Mouse (Mus musculus): Measurements from ENCODE around the gene Arhgap29. TPM values are rescaled to one million over a fixed set of nuclear protein-coding genes. Genes with fewer than 3 reads are reported as not detected.

Gene Arhgap29
- polyA plus RNA-seq, 1 experiment from 2014 or later, result 16.3 TPM

DNA sequence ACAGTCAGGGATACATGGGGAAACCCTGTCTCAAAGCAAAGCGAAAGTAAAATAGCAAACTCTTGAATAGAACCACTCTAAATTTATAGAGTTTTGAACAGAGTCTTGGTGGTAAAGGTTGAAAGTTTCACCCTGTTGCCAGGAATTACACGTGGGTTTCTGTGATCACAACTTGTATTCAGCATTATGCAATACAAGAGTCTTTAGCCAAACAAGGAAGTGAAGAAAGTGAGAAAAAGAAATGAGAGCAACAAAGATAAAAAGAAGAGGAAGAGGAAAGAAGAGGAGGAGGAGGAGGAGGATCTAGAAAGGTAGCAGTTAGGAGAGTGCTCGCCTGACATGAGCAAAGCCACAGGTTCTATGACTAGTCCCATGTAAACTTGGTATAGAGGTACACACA, 70.0 kb downstream of the Arhgap29 start:
- no peak overlapping the region for H3K27ac ChIP-seq (replicated peaks)
- ATAC-seq (replicated peaks), result no peak
- no peak overlapping the region for H3K4me3 ChIP-seq
- 88% methylated on average over 3 of the region's 3 CpGs for WGBS
- H3K4me1 ChIP-seq, result no peaks in the 10 kb centered on the region
- H3K4me2 ChIP-seq (replicated peaks), result no peak overlapping the region
- no peaks in the 10 kb centered on the region for H3K36me3 ChIP-seq
- no peaks in the 10 kb centered on the region for H3K9me3 ChIP-seq
- H3K27me3 ChIP-seq, result no peaks in the 10 kb centered on the region
- no peak overlapping the region for H3K9ac ChIP-seq (replicated peaks)

GRCm38 (mm10) chr3:122026676-122027075, 74.3 kb downstream of the Arhgap29 start:
- no peaks in the 10 kb centered on the region for H3K27me3 ChIP-seq
- H3K9ac ChIP-seq (replicated peaks), result no peak overlapping the region
- H3K27ac ChIP-seq (replicated peaks), result no peak overlapping the region
- H3K4me1 ChIP-seq, result no peaks in the 10 kb centered on the region
- H3K9me3 ChIP-seq, result no peaks in the 10 kb centered on the region
- no peak for ATAC-seq (replicated peaks)
- no peak overlapping the region for H3K4me3 ChIP-seq
- WGBS, result 64% methylated on average over 5 of the region's 5 CpGs
- H3K4me2 ChIP-seq (replicated peaks), result no peak overlapping the region
- no peaks in the 10 kb centered on the region for H3K36me3 ChIP-seq

GRCm38 (mm10) chr3:122027776-122028175, 75.4 kb downstream of the Arhgap29 start:
- Histone ChIP-seq H3K27ac (replicated peaks) (no peak overlapping the region), H3K4me2 (replicated peaks) (no peak overlapping the region), H3K4me3 (no peak overlapping the region), H3K4me1 (no peaks in the 10 kb centered on the region), H3K9me3 (no peaks in the 10 kb centered on the region), H3K36me3 (no peaks in the 10 kb centered on the region), H3K9ac (replicated peaks) (no peak overlapping the region), H3K27me3 (no peaks in the 10 kb centered on the region)
- WGBS, result 93% methylated on average over 8 of the region's 8 CpGs
- no peak for ATAC-seq (replicated peaks)

GRCm38 (mm10) chr3:122033248-122033837, 81.0 kb downstream of the Arhgap29 start:
- WGBS, result 53% methylated on average over 9 of the region's 9 CpGs
- Histone ChIP-seq H3K27me3 (peaks cover 4% of the 10 kb centered on the region; the same call in 1 of the 2 replicates), H3K9me3 (no peaks in the 10 kb centered on the region), H3K27ac (replicated peaks) (no peak overlapping the region), H3K9ac (replicated peaks) (no peak overlapping the region), H3K4me1 (peaks cover 7% of the 10 kb centered on the region; the same call in 1 of the 2 replicates), H3K36me3 (no peaks in the 10 kb centered on the region), H3K4me3 (no peak overlapping the region), H3K4me2 (replicated peaks) (no peak overlapping the region)
- no peak for ATAC-seq (replicated peaks)

- 85% methylated on average over 5 of the region's 5 CpGs for WGBS
Observed at GRCm38 (mm10) chr3:122034240-122034639, 81.9 kb downstream of the Arhgap29 start.

DNA sequence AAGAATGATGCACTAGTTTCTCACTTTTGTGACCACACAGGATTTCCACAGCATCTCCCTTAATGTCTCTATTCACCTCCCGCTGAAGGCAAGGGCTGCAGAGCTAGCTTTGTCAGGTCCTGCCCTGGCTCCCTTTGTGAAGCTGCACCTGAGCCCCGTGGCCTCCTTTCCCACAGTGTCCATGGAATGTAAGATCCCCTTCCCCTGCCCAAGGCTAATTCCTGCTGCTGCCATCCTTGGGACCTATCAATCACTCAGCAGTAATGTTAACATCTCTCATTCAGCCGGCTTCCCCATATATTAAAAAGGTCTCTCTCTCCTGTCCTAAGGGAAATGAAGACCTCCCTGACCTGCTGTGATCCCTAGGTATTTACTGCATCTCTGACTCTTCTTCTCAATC, 82.8 kb downstream of the Arhgap29 start:
- Histone ChIP-seq H3K9me3 (no peaks in the 10 kb centered on the region), H3K27ac (replicated peaks) (no peak overlapping the region), H3K4me3 (no peak overlapping the region), H3K4me2 (replicated peaks) (no peak overlapping the region), H3K36me3 (no peaks in the 10 kb centered on the region), H3K27me3 (peaks cover 7% of the 10 kb centered on the region), H3K4me1 (peaks cover 7% of the 10 kb centered on the region; the same call in 1 of the 2 replicates), H3K9ac (replicated peaks) (no peak overlapping the region)
- no peak for ATAC-seq (replicated peaks)
- 55% methylated on average over 3 of the region's 3 CpGs for WGBS

More at GRCm38 (mm10) chr3:122034240-122034639, 81.9 kb downstream of the Arhgap29 start:
- Histone ChIP-seq H3K4me2 (replicated peaks) (no peak overlapping the region), H3K27ac (replicated peaks) (no peak overlapping the region), H3K9me3 (no peaks in the 10 kb centered on the region), H3K27me3 (peaks cover 4% of the 10 kb centered on the region; the same call in 1 of the 2 replicates), H3K9ac (replicated peaks) (no peak overlapping the region), H3K4me3 (no peak overlapping the region), H3K4me1 (peaks cover 7% of the 10 kb centered on the region; the same call in 1 of the 2 replicates), H3K36me3 (no peaks in the 10 kb centered on the region)
- no peak for ATAC-seq (replicated peaks)

GRCm38 (mm10) chr3:122040522-122040921, 88.2 kb downstream of the Arhgap29 start:
- no peak overlapping the region for H3K27ac ChIP-seq (replicated peaks)
- no peaks in the 10 kb centered on the region for H3K36me3 ChIP-seq
- H3K9me3 ChIP-seq, result no peaks in the 10 kb centered on the region
- peaks cover 22% of the 10 kb centered on the region for H3K4me1 ChIP-seq
- peaks cover 46% of the 10 kb centered on the region for H3K27me3 ChIP-seq
- H3K9ac ChIP-seq (replicated peaks), result no peak overlapping the region
- ATAC-seq (replicated peaks), result no peak
- H3K4me2 ChIP-seq (replicated peaks), result no peak overlapping the region
- 78% methylated on average over 6 of the region's 6 CpGs for WGBS
- H3K4me3 ChIP-seq, result no peak overlapping the region

- Histone ChIP-seq H3K36me3 (no peaks in the 10 kb centered on the region), H3K9me3 (no peaks in the 10 kb centered on the region), H3K9ac (replicated peaks) (no peak overlapping the region), H3K4me3 (0 out of 2 replicates have a peak overlapping the region, but pooled peaks have one; percentile 17), H3K27ac (replicated peaks) (no peak overlapping the region), H3K4me2 (replicated peaks) (no peak overlapping the region), H3K27me3 (peaks cover 48% of the 10 kb centered on the region), H3K4me1 (peaks cover 48% of the 10 kb centered on the region)
- ATAC-seq (replicated peaks), result no peak
- WGBS, result 11% methylated on average over 8 of the region's 8 CpGs
Observed at GRCm38 (mm10) chr3:122043102-122043501, 90.8 kb downstream of the Arhgap29 start.

DNA sequence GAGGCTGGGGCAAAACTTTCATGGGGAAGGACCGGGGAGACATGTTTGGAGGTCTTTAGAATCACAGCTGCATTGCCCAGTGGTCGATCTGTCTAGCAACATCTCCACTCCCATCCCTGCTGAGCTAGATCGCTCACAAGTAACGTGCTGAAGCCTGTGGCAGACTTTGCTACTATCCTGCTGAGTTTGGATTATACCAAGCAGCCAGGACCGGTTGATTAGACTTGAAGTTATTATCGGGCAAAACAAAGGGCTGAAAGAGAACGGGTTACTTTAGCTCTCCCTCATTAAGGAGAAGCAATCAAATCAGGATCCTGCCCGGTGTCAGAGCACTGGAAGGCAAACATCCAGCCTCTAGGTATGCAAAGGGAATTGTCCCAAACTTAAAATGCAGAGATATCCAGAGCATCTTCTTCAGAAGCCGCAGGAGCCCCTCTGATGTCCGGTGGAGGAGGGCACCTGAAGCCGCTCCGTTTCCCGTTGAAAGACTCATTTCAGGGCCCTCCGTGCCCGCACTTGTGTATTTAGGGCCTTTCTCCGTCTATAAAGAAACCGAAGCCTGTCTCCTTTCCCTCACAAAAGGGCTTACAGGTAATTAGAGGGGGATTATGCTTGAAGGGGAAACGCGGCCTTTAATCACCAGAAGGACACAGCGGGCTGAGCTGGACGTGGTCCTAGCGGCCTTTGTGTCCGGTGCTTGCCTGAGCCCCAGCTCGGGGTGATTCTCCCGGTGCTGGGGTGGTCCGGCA, 91.6 kb downstream of the Arhgap29 start, which contains the start of gene Abca4:
Abca4 (plus strand) TSS at position 645 of the 749 bp plus-strand sequence.
- Histone ChIP-seq H3K9ac (replicated peaks) (peak within 1 kb of the TSS; percentile 36), H3K27me3 (peaks cover 48% of the 10 kb centered on the region)

GRCm38 (mm10) chr3:122046187-122046620, 93.9 kb downstream of the Arhgap29 start:
- Histone ChIP-seq H3K4me2 (replicated peaks) (0 out of 2 replicates have a peak overlapping the region, but pooled peaks have one; percentile 3), H3K4me1 (peaks cover 58% of the 10 kb centered on the region), H3K27ac (replicated peaks) (no peak overlapping the region), H3K4me3 (no peak overlapping the region), H3K36me3 (no peaks in the 10 kb centered on the region), H3K9ac (replicated peaks) (no peak overlapping the region), H3K27me3 (peaks cover 43% of the 10 kb centered on the region), H3K9me3 (no peaks in the 10 kb centered on the region)
- peak; percentile 60 for ATAC-seq (replicated peaks)
- 6% methylated on average over 10 of the region's 10 CpGs for WGBS

More for the DNA sequence above, 91.6 kb downstream of the Arhgap29 start, which contains the start of gene Abca4:
- Histone ChIP-seq H3K4me1 (peaks cover 57% of the 10 kb centered on the region), H3K9me3 (no peaks in the 10 kb centered on the region), H3K4me3 (peak within 1 kb of the TSS; percentile 17), H3K36me3 (no peaks in the 10 kb centered on the region), H3K27ac (replicated peaks) (0 out of 2 replicates have a peak within 1 kb of the TSS, but pooled peaks have one; percentile 16), H3K4me2 (replicated peaks) (peak within 1 kb of the TSS; percentile 38)
- no peak for ATAC-seq (replicated peaks)
- 3% methylated on average over 26 of the region's 26 CpGs for WGBS

DNA sequence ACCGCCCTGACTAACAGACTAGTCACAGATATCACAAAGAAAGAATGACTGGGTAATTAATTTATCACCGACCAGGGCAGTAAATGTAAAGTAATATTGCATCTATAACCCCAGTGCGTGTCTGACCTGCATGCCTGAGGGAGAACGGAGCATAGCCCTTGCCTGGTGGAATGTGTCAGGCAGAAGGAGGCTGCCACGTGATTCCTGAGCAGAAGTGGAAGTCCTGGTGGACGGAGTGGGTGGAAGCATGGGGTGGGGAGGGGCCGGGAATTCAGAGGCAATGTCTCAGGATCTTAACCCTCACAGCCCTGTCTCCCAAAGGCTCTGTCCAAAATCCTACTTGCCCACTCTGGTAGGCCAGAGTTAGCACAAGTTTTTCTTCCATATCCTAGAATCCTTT, 95.1 kb downstream of the Arhgap29 start:
- H3K9ac ChIP-seq (replicated peaks), result no peak overlapping the region
- no peaks in the 10 kb centered on the region for H3K9me3 ChIP-seq
- peaks cover 37% of the 10 kb centered on the region for H3K27me3 ChIP-seq
- H3K4me1 ChIP-seq, result peaks cover 58% of the 10 kb centered on the region
- no peak overlapping the region for H3K4me2 ChIP-seq (replicated peaks)
- no peaks in the 10 kb centered on the region for H3K36me3 ChIP-seq
- WGBS, result 46% methylated on average over 7 of the region's 7 CpGs
- no peak overlapping the region for H3K4me3 ChIP-seq
- no peak overlapping the region for H3K27ac ChIP-seq (replicated peaks)
- no peak for ATAC-seq (replicated peaks)
